Mouse (Mus musculus) stomach, postnatal 0 days (tissue): ENCODE results near the gene Apbb2.

Experiments used
- CTCF ChIP-seq: IDR thresholded peaks from 2 replicates; pipeline ENCODE4 v1.5.1; 2016; ENCODE audit warnings: antibody characterized with exemption, low read depth, mild to moderate bottlenecking, moderate library complexity
- EP300 ChIP-seq: optimal IDR thresholded peaks from 2 replicates; pipeline ENCODE3; 2016; ENCODE audit warnings: antibody characterized with exemption

GRCm38 (mm10) chr5:66338583-66338982 lies 280.0 kb downstream of the Apbb2 start:
- TF ChIP-seq CTCF (peak; percentile 63), EP300 (no peak)
